Mouse (Mus musculus) megakaryocyte, embryonic 14.5 days (primary cell): ENCODE measurements around the gene Hmga1b.

Experiments
- FLI1 ChIP-seq: IDR thresholded peaks from 2 replicates; pipeline ENCODE4 v1.6.1; 2012; ENCODE audit warnings: low read length, inconsistent platforms, mixed read lengths
- GATA1 ChIP-seq: IDR thresholded peaks from 3 replicates; pipeline ENCODE4 v1.6.1; 2012; ENCODE audit warnings: mixed read lengths, low read length, inconsistent platforms, borderline replicate concordance

DNA sequence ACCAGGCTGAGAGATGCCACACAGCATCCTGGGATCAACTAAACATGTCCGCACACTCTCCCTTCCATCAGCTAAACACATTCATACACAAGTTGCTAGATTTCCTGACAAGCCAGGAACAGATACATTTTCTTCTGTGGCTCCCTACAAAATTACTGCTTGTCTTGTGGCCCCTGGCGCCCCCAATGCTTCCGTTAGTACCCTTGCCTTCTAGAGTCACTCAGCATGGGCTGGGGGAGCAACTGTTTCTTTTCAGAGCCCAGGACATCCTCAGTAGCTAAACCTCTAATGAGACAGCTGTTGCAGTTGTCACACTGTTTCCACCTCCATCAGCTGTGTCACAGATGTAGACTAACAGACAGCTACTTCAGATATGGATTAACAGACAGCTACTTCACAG lies 10.2 kb downstream of the Hmga1b start:
- TF ChIP-seq GATA1 = no peak
- TF ChIP-seq FLI1 = no peak
